Mouse (Mus musculus) lung, postnatal 0 days (tissue): ENCODE data around the gene Fli1. TPM values are rescaled to one million over a fixed set of nuclear protein-coding genes. Genes with fewer than 3 reads are reported as not detected.

ENCODE experiments used
- ATAC-seq: fragments of 200-750 bp; cut with Nextera tagmentation; 2 replicates; pipeline ENCODE4 v1.8.0; 2017; ENCODE audit warnings: moderate library complexity
- DNase-seq: peaks from one replicate; pipeline ENCODE4 v3.0.0-alpha.2; 2016; ENCODE audit warnings: low spot score
- H3K27ac ChIP-seq: fragments of 300-500 bp; sonication (generic); 2 replicates; pipeline ENCODE4 v1.5.1; 2014; ENCODE audit warnings: antibody characterized with exemption, mild to moderate bottlenecking, low read length, mixed read lengths
- H3K27me3 ChIP-seq: fragments of 300-500 bp; sonication (generic); replicated peaks from 2 replicates; pipeline ENCODE4 v1.6.1; 2014; ENCODE audit warnings: low read length, mixed read lengths; ENCODE audit not compliant: insufficient read depth
- H3K36me3 ChIP-seq: fragments of 300-500 bp; sonication (generic); 2 replicates; pipeline ENCODE4 v1.6.1; 2014; ENCODE audit warnings: low read length, mixed read lengths; ENCODE audit not compliant: insufficient read depth
- H3K4me1 ChIP-seq: fragments of 300-500 bp; sonication (generic); 2 replicates; pipeline ENCODE4 v1.6.1; 2014; ENCODE audit warnings: antibody characterized with exemption, low read depth, low read length, mixed read lengths; ENCODE audit not compliant: insufficient read depth
- H3K4me2 ChIP-seq: fragments of 300-500 bp; sonication (generic); replicated peaks from 2 replicates; pipeline ENCODE4 v1.6.1; 2014; ENCODE audit warnings: low read depth, mild to moderate bottlenecking, low read length, moderate library complexity, mixed read lengths
- H3K4me3 ChIP-seq: fragments of 300-500 bp; sonication (generic); 2 replicates; pipeline ENCODE4 v1.5.1; 2014; ENCODE audit warnings: low read depth, low read length
- H3K9ac ChIP-seq: fragments of 300-500 bp; sonication (generic); replicated peaks from 2 replicates; pipeline ENCODE4 v1.6.1; 2014; ENCODE audit warnings: low read depth, mild to moderate bottlenecking
- H3K9me3 ChIP-seq: fragments of 300-500 bp; sonication (generic); 2 replicates; pipeline ENCODE4 v1.6.1; 2016; ENCODE audit warnings: low read length, mixed read lengths
- CTCF ChIP-seq: IDR thresholded peaks from 2 replicates; pipeline ENCODE4 v1.5.1; 2016; ENCODE audit warnings: antibody characterized with exemption, mild to moderate bottlenecking
- EP300 ChIP-seq: IDR thresholded peaks from 2 replicates; pipeline ENCODE4 v1.6.1; 2016; ENCODE audit warnings: antibody characterized with exemption, mild to moderate bottlenecking, control low read depth
- WGBS: fragments of 180-500 bp; shearing (Covaris S2); extraction: QIAGEN DNeasy Blood & Tissue Kit; methylation state at CpG from one replicate; pipeline ENCODE4 v1.1.7; 2014; 5-methylcytosine and 5-hydroxymethylcytosine counted together
- polyA plus RNA-seq: library from polyadenylated mRNA; unstranded; fragments of >200 nt; fragmentation: Nextera tagmentation; extraction: Ambion mirVana; gene quantifications from 2 replicates; pipeline ENCODE4 v1.2.1, GENCODE M21; 2015

The Fli1 gene
- polyA plus RNA-seq, 1 experiment from 2014 or later, result 21.1 TPM

GRCm38 (mm10) chr9:32581851-32582573 lies 39.4 kb upstream of the Fli1 start:
- Histone ChIP-seq H3K36me3 (no peaks in the 10 kb centered on the region), H3K27ac (no peak overlapping the region), H3K9ac (no peak overlapping the region), H3K4me2 (no peak overlapping the region), H3K9me3 (no peaks in the 10 kb centered on the region), H3K27me3 (no peaks in the 10 kb centered on the region), H3K4me1 (no peaks in the 10 kb centered on the region), H3K4me3 (no peak overlapping the region)
- peak; percentile 36 for TF ChIP-seq CTCF
- TF ChIP-seq EP300, result no peak
- WGBS, result 57% methylated on average over 11 of the region's 11 CpGs
- ATAC-seq, result no peak
- DNase-seq, result no peak

DNA sequence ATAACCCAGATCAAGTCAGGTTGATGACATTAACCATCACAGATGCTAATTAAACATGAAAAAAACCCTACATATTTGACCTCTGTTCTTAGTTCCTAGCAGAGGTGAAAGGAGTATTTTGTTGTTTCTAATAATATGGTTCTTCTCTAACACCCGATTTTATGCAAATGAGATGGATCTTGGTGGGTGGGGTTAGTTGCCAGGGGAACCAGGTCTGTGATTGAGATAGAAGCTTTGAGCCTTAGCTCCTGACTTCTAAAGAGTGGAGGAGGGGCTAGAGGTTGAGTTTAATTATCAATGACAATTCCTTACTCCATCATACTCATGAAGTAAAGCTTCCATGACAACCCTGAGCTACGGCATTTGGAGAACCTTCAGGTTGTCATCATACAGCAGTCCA lies 35.8 kb upstream of the Fli1 start:
- Histone ChIP-seq H3K9ac (no peak overlapping the region), H3K36me3 (no peaks in the 10 kb centered on the region), H3K4me2 (no peak overlapping the region), H3K27ac (no peak overlapping the region), H3K4me3 (no peak overlapping the region), H3K4me1 (no peaks in the 10 kb centered on the region), H3K27me3 (no peaks in the 10 kb centered on the region), H3K9me3 (no peaks in the 10 kb centered on the region)
- DNase-seq, result no peak
- WGBS, result 77% methylated on average over 2 of the region's 2 CpGs
- no peak for ATAC-seq
- no peak for TF ChIP-seq CTCF
- no peak for TF ChIP-seq EP300

GRCm38 (mm10) chr9:32573638-32574037 lies 31.0 kb upstream of the Fli1 start:
- Histone ChIP-seq H3K27me3 (no peaks in the 10 kb centered on the region), H3K9ac (no peak overlapping the region), H3K4me2 (no peak overlapping the region), H3K9me3 (no peaks in the 10 kb centered on the region), H3K27ac (no peak overlapping the region), H3K4me1 (no peaks in the 10 kb centered on the region), H3K4me3 (no peak overlapping the region), H3K36me3 (no peaks in the 10 kb centered on the region)
- ATAC-seq, result no peak
- no peak for TF ChIP-seq EP300
- TF ChIP-seq CTCF, result no peak
- WGBS, result 61% methylated on average over 4 of the region's 4 CpGs
- no peak for DNase-seq

DNA sequence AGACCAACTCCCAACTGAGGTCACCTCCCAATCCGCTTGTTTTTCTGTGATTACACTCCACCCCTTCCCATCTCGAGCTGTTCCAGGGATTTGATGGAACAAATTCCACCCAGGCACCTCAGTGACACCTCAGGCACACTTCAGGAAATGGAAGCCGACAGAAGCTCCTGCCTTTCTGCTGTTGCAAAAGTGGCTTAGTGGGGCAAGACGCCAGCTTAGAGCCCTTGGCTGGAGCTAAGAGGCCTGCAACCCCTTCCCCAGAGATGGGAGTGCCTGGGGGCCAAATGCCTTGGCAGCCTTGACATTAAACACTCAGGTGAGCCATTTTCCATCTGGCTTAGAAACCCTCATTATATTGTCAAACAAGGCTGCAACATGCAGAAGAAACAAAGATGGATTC lies 29.0 kb upstream of the Fli1 start:
- H3K9ac ChIP-seq, result no peak overlapping the region
- TF ChIP-seq EP300, result no peak
- H3K4me3 ChIP-seq, result no peak overlapping the region
- H3K9me3 ChIP-seq, result no peaks in the 10 kb centered on the region
- H3K4me1 ChIP-seq, result peaks cover 4% of the 10 kb centered on the region; the same call in 1 of the 2 replicates
- H3K36me3 ChIP-seq, result no peaks in the 10 kb centered on the region
- no peak for DNase-seq
- no peak overlapping the region for H3K27ac ChIP-seq
- no peaks in the 10 kb centered on the region for H3K27me3 ChIP-seq
- H3K4me2 ChIP-seq, result no peak overlapping the region
- 35% methylated on average over 4 of the region's 4 CpGs for WGBS
- ATAC-seq, result 0 out of 2 replicates have a peak, but pooled peaks have one; percentile 28

DNA sequence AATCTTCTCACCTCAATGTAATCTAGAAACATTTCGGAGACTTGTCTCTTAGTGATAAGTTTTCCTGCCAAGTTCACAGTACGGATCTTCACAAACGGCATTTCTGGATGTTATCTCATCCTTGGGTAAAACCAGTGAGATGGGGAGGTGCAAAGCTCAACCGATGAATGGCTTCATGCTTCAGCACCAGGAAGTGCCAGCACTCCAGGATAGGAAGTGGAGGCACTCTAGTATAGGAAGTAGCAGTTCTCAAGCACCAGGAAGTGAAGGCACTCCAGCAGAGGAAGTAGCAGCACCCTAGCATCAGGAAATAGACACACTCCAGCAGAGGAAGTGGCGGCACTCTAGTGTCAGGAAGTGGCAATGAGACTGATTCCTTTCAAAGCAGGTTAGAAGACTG lies 27.9 kb upstream of the Fli1 start:
- TF ChIP-seq CTCF (no peak), EP300 (no peak)
- H3K4me1 ChIP-seq, result peaks cover 4% of the 10 kb centered on the region; the same call in 1 of the 2 replicates
- no peaks in the 10 kb centered on the region for H3K9me3 ChIP-seq
- ATAC-seq, result peak; percentile 40; the same call in 1 of the 2 replicates
- WGBS, result 73% methylated on average over 5 of the region's 5 CpGs
- H3K36me3 ChIP-seq, result no peaks in the 10 kb centered on the region
- no peak overlapping the region for H3K9ac ChIP-seq
- H3K27ac ChIP-seq, result no peak overlapping the region
- DNase-seq, result no peak
- H3K27me3 ChIP-seq, result no peaks in the 10 kb centered on the region
- H3K4me2 ChIP-seq, result no peak overlapping the region
- H3K4me3 ChIP-seq, result no peak overlapping the region

- H3K9me3 ChIP-seq, result no peaks in the 10 kb centered on the region
- WGBS, result 59% methylated on average over 4 of the region's 4 CpGs
- H3K36me3 ChIP-seq, result no peaks in the 10 kb centered on the region
- H3K4me1 ChIP-seq, result peaks cover 4% of the 10 kb centered on the region; the same call in 1 of the 2 replicates
- no peak overlapping the region for H3K27ac ChIP-seq
- H3K4me3 ChIP-seq, result no peak overlapping the region
- no peak for TF ChIP-seq EP300
- TF ChIP-seq CTCF, result no peak
- DNase-seq (no peak), ATAC-seq (peak; percentile 25; the same call in 1 of the 2 replicates)
- no peaks in the 10 kb centered on the region for H3K27me3 ChIP-seq
- no peak overlapping the region for H3K4me2 ChIP-seq
- no peak overlapping the region for H3K9ac ChIP-seq
These were observed 26.6 kb upstream of the Fli1 start for GRCm38 (mm10) chr9:32569261-32569660.
